Mouse (Mus musculus) kidney, embryonic 15.5 days (tissue): ENCODE data around the gene Dctpp1. TPM values are rescaled to one million over a fixed set of nuclear protein-coding genes. Genes with fewer than 3 reads are reported as not detected.

ENCODE experiments used
- ATAC-seq: fragments of 200-750 bp; cut with Nextera tagmentation; replicated peaks from 2 replicates; pipeline ENCODE4 v1.8.0; 2017; ENCODE audit warnings: moderate TSS enrichment; ENCODE audit not compliant: low FRiP score
- H3K27ac ChIP-seq: fragments of 300-500 bp; sonication (generic); 2 replicates; pipeline ENCODE4 v1.5.1; 2015; ENCODE audit warnings: mild to moderate bottlenecking, inconsistent platforms
- H3K27me3 ChIP-seq: fragments of 300-500 bp; sonication (generic); 2 replicates; pipeline ENCODE4 v1.6.1; 2015; ENCODE audit warnings: inconsistent platforms
- H3K36me3 ChIP-seq: fragments of 300-500 bp; sonication (generic); 2 replicates; pipeline ENCODE4 v1.6.1; 2015; ENCODE audit warnings: inconsistent platforms
- H3K4me1 ChIP-seq: fragments of 300-500 bp; sonication (generic); 2 replicates; pipeline ENCODE4 v1.6.1; 2015; ENCODE audit warnings: inconsistent platforms
- H3K4me2 ChIP-seq: fragments of 300-500 bp; sonication (generic); 2 replicates; pipeline ENCODE4 v1.6.1; 2015; ENCODE audit warnings: moderate library complexity, mild to moderate bottlenecking, inconsistent platforms
- H3K4me3 ChIP-seq: fragments of 300-500 bp; sonication (generic); replicated peaks from 2 replicates; pipeline ENCODE4 v1.5.1; 2015; ENCODE audit warnings: mild to moderate bottlenecking, inconsistent platforms
- H3K9ac ChIP-seq: fragments of 300-500 bp; sonication (generic); 2 replicates; pipeline ENCODE4 v1.6.1; 2015; ENCODE audit warnings: mild to moderate bottlenecking, inconsistent platforms
- H3K9me3 ChIP-seq: fragments of 300-500 bp; sonication (generic); replicated peaks from 2 replicates; pipeline ENCODE4 v1.6.1; 2016; ENCODE audit warnings: inconsistent platforms
- WGBS: fragments of 180-500 bp; shearing (Covaris S2); methylation state at CpG from one replicate; pipeline ENCODE4 v1.1.7; 2015; ENCODE audit warnings: mixed read lengths; 5-methylcytosine and 5-hydroxymethylcytosine counted together
- polyA plus RNA-seq: library from polyadenylated mRNA; unstranded; fragments of >200 nt; fragmentation: Nextera tagmentation; extraction: Ambion mirVana; gene quantifications from 2 replicates; pipeline ENCODE4 v1.2.1, GENCODE M21; 2015

Gene Dctpp1
- polyA plus RNA-seq, 1 experiment from 2014 or later, result 226 TPM

DNA sequence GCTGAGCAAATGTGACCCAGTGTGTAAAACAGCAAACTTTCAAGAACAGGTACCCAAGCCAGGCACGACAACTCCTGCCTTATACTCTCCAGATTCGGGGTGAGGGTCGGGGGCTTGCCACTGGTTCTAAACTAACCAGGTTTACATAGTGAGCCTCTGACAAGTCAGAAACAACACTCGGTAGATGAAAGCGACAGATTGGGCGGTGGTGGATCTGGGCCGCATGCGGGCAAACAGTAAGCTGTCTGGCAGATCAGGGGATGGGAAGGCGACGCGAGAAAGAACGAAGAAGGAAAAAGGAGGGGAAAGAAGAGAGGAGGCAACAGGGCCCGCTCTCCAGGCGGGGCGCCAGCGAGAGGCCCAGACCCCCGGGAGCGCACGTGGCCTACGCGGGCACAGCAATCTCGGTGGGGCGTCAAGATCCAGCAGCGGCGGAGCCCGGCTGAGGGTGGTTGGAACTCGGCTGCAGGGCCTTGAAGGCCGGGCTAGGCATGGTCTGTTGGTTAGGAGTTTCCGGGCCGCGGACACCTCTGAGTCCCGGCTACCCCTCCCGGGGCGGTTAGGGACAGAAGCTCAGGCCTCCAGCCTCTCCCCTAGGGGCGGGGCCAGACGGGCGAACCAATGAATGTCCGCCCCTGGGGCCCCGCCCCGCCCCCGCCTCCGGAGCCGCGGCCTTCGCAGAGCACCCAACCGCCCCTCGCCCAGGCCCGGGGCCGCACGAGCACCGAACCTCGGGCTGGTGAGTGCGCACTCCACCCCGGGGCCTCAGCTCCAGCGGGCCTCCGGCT lies 16.4 kb downstream of the Dctpp1 start, which contains the start of gene Zfp771:
Gene Zfp771, plus strand, starts transcription at position 405 of the 788 bp plus-strand sequence.
- under 1% methylated on average over 46 of the region's 56 CpGs for WGBS

DNA sequence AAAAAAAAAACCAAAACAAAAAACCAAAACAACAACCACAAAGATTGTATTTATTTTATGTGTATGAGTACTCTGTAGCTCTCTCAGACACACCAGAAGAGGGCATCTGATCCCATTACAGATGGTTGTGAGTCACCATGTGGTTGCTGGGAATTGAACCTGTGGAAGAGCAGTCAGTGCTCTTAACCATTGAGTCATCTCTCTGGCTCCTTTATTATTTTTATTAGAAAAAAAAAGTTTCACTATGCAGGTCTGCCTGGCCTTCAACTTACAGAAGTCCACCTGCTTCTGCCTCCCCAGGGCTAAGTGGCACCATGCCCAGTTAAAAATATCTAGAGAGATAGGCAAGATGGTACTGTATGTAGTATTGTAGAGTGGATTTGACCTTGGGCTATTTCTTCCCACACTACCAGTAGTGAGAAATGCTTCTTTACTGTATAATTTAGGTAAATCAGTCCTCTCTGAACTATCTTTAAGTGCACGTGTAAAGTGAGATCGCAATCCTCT lies 17.1 kb downstream of the Dctpp1 start:
- peaks cover 35% of the 10 kb centered on the region for H3K4me1 ChIP-seq
- WGBS, result 31% methylated on average over 2 of the region's 2 CpGs
- no peaks in the 10 kb centered on the region for H3K27me3 ChIP-seq
- H3K4me3 ChIP-seq, result peak overlapping the region; percentile 74
- H3K36me3 ChIP-seq, result peaks cover 38% of the 10 kb centered on the region
- H3K4me2 ChIP-seq, result peak overlapping the region; percentile 80
- H3K27ac ChIP-seq, result peak overlapping the region; percentile 97
- ATAC-seq, result no peak
- no peaks in the 10 kb centered on the region for H3K9me3 ChIP-seq
- H3K9ac ChIP-seq, result peak overlapping the region; percentile 98; the same call in 1 of the 2 replicates

More for the DNA sequence above, 16.4 kb downstream of the Dctpp1 start, which contains the start of gene Zfp771:
- H3K9ac ChIP-seq, result peak within 1 kb of the TSS; percentile 98
- no peaks in the 10 kb centered on the region for H3K27me3 ChIP-seq
- peak within 1 kb of the TSS; percentile 80 for H3K4me2 ChIP-seq
- peak within 1 kb of the TSS; percentile 97 for H3K27ac ChIP-seq
- peak within 1 kb of the TSS; percentile 74 for H3K4me3 ChIP-seq
- peaks cover 36% of the 10 kb centered on the region for H3K36me3 ChIP-seq
- ATAC-seq, result peak; percentile 97
- H3K4me1 ChIP-seq, result peaks cover 35% of the 10 kb centered on the region
- no peaks in the 10 kb centered on the region for H3K9me3 ChIP-seq

DNA sequence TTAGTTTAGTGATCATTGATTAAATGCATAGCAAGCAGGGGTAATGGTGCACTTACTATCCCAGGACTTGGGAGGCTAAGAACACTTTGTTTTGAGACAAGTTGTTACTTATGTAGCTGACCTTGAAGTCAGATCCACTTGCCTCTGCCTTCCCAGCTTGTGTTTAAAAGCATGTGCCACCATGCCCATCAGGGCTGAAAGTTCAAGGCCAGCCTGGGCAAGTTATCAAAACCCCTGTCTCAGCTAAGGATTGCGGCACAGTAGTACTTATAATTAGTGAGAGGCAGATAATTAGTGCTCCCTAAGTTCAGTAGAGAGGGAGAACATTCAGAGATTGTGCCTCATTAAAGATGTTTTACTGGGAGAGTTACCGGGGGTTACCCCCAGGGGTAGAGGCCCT lies 25.7 kb downstream of the Dctpp1 start:
- ATAC-seq, result no peak
- Histone ChIP-seq H3K4me2 (no peak overlapping the region), H3K27ac (no peak overlapping the region), H3K9me3 (no peaks in the 10 kb centered on the region), H3K4me3 (peak overlapping the region; percentile 99; the same call in 1 of the 2 replicates), H3K36me3 (peaks cover 64% of the 10 kb centered on the region), H3K27me3 (no peaks in the 10 kb centered on the region), H3K4me1 (peaks cover 35% of the 10 kb centered on the region), H3K9ac (0 out of 2 replicates have a peak overlapping the region, but pooled peaks have one; percentile 98)
- WGBS, result 93% methylated on average over 2 of the region's 2 CpGs

DNA sequence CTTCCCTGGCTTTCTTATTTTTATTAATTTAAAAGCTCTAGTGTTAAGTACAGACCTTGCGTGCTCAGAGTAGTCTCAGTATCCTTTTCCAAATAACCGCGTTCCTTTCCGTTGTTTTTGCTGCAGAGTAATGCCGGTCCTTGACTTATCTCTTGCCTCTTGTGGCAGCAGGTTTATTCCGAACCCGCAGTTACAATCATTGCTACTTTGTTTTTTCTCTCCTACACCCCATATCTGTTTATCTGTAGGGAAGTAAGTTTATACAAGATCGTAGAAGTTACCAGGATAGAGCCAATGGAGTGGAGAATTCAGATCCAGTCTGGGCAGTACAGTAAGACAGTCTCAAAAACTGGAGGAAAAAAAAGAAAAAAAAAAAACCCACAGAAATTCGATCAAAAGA lies 26.7 kb downstream of the Dctpp1 start:
- Histone ChIP-seq H3K4me3 (peak overlapping the region; percentile 99), H3K27me3 (no peaks in the 10 kb centered on the region), H3K27ac (peak overlapping the region; percentile 99), H3K36me3 (peaks cover 59% of the 10 kb centered on the region), H3K4me2 (peak overlapping the region; percentile 71), H3K9me3 (no peaks in the 10 kb centered on the region), H3K9ac (peak overlapping the region; percentile 98), H3K4me1 (peaks cover 36% of the 10 kb centered on the region)
- no peak for ATAC-seq
- WGBS, result 3% methylated on average over 9 of the region's 9 CpGs

DNA sequence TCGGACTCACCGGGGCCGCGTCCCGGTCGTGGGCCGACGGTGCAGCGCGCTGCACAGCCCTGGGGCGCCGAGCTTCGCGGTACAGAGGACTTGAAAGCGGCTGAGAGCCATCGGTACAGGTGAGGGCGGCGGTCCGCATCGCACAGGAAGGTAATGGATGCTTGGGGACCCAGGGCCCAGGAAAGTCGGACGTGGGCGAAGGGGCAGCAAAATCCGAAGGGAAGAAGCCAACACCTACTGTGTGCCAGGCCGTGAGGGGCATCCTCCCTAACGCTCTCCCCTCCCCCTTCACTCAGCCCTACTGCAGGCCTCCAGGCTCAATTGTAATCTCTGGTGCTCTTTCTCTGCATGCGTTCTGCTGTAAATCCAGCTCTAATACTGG lies 27.1 kb downstream of the Dctpp1 start:
- Histone ChIP-seq H3K9me3 (no peaks in the 10 kb centered on the region), H3K4me1 (peaks cover 36% of the 10 kb centered on the region), H3K27ac (peak overlapping the region; percentile 99), H3K36me3 (peaks cover 55% of the 10 kb centered on the region), H3K9ac (peak overlapping the region; percentile 98), H3K4me2 (peak overlapping the region; percentile 71), H3K27me3 (no peaks in the 10 kb centered on the region), H3K4me3 (peak overlapping the region; percentile 99)
- ATAC-seq, result peak; percentile 66
- WGBS, result under 1% methylated on average over 26 of the region's 27 CpGs

DNA sequence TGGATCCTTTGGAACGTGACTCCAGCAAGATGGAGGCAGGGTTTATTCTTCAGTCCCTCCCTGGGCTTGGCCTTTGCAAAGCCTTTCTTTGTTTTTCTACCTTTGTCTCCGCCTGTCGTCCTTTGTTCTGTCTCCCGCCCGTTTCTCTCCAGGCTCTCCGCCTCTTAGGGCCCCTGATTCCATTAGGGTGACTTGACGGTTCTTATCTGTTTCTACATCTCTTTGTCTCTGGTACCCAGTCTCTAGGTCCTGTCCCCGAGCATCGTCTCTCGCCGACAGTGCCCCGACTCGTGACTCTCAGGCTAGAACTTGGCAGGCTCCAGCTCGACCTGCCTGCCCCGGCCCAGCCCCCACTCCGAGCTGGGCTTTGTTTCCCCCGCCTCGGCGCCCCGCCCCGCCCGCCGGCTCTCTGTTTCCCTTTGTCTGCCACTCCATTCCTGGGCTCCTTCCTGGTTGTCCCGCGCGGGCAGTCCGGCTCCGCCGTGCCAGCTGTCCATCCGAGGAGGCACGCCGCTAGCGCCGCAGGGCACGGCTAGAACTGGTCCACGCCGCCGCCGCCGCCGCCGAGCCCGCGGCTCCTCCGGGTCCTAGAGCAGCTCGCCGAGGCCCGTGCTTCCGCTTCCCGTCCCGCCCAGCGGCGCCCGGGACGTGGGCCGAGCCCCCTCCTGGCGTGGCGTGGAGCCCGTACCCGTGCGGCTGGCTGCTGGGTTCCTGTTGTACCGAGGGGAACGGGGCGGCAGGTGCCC lies 27.7 kb downstream of the Dctpp1 start, which contains the start of the genes Zfp553 and Sept1:
Gene Zfp553, plus strand, starts transcription at position 440 of the 746 bp plus-strand sequence.
Gene Sept1, minus strand, starts transcription at position 509 of the 746 bp plus-strand sequence.
- peak within 1 kb of the TSS; percentile 99 for H3K4me3 ChIP-seq
- H3K36me3 ChIP-seq, result peaks cover 49% of the 10 kb centered on the region
- H3K9me3 ChIP-seq, result no peaks in the 10 kb centered on the region
- peak within 1 kb of the TSS; percentile 71 for H3K4me2 ChIP-seq
- peak within 1 kb of the TSS; percentile 98 for H3K9ac ChIP-seq
- WGBS, result under 1% methylated on average over 64 of the region's 64 CpGs
- peaks cover 36% of the 10 kb centered on the region for H3K4me1 ChIP-seq
- ATAC-seq, result peak; percentile 92
- H3K27me3 ChIP-seq, result no peaks in the 10 kb centered on the region
- H3K27ac ChIP-seq, result peak within 1 kb of the TSS; percentile 99

DNA sequence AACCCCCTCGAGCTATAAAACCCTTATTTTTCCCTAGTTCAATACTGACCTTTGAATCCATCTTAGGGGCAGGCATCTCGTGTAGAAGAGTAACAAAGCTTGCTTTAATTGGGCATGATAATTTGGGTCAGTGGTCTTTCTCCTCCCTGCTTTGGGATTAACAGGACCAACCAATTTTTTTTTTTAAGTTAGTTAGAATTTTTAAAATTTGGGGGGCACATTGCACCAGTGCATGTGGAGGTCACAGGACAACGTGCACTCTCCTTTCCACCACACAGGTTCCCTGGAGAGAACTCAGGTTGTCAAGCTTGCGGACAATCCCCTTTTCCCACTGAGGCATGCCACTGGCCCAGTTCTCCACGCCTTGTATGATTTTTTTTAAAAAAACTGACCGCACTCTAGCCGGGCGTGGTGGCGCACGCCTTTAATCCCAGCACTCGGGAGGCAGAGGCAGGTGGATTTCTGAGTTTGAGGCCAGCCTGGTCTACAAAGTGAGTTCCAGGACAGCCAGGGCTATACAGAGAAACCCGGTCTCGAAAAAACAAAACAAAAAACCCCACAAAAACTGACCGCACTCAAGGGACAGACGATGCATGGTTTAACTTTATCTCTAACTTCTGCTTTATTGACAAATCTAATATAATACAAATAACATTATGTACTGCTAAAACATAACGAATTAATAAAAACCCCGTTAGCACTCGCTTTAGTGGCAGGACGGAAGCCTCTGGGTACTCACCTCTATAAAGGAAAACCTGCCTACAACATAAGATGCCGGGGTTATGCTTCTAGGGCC lies 28.5 kb downstream of the Dctpp1 start:
- H3K4me2 ChIP-seq, result peak overlapping the region; percentile 71
- H3K27me3 ChIP-seq, result no peaks in the 10 kb centered on the region
- ATAC-seq, result no peak
- WGBS, result 4% methylated on average over 20 of the region's 20 CpGs
- H3K4me3 ChIP-seq, result peak overlapping the region; percentile 99
- H3K4me1 ChIP-seq, result peaks cover 36% of the 10 kb centered on the region
- peaks cover 41% of the 10 kb centered on the region for H3K36me3 ChIP-seq
- H3K27ac ChIP-seq, result peak overlapping the region; percentile 99
- no peaks in the 10 kb centered on the region for H3K9me3 ChIP-seq
- H3K9ac ChIP-seq, result peak overlapping the region; percentile 98

DNA sequence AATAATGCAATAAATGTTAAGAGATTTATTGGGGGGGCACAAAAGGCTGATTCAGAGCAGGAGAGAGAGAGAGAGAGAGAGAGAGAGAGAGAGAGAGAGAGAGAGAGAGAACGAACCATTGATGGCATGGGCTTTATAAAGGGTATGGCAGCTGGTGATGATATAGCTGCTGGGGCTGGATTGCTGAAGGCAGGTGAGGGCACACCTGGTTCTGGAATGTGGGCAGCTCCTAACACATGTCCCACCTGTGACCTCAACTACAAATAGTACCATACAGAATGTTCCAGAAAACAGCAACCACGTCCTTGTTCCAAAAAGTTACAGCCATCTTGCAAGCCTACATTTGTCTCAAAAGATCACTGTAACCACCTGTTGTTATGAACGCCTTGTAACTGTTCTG lies 29.1 kb downstream of the Dctpp1 start:
- Histone ChIP-seq H3K27ac (peak overlapping the region; percentile 99), H3K9me3 (no peaks in the 10 kb centered on the region), H3K4me3 (peak overlapping the region; percentile 99), H3K9ac (peak overlapping the region; percentile 98), H3K36me3 (peaks cover 35% of the 10 kb centered on the region), H3K4me2 (peak overlapping the region; percentile 71), H3K4me1 (peaks cover 36% of the 10 kb centered on the region), H3K27me3 (no peaks in the 10 kb centered on the region)
- no peak for ATAC-seq
- 52% methylated on average over 2 of the region's 3 CpGs for WGBS

DNA sequence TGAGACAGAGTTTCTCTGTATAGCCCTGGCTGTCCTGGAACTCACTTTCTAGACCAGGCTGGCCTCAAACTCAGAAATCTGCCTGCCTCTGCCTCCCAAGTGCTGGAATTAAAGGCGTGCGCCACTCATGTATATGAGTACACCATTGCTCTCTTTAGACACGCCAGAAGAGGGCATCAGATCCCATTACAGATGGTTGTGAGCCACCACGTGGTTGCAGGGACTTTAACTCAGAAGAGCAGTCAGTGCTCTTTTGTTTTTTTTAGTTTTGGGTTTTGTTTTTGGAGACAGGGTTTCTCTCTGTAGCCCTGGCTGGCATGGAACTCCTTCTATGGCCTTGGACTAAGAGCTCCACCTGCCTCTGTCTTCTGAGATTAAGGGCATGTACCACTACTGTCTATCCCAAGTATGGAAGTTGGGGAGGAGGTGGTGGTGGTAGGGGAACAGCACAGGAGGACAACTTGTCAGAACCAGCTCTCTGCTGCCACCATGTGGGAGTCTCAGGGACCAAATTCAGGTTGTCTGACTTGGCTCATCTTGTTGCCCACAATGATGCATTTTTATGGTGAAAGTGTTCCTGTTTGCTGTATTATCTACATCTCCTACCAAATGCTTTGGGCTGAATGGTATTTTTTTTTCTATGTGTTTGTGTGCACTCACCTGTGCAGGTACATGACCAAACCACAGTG lies 31.8 kb downstream of the Dctpp1 start:
- 63% methylated on average over 4 of the region's 4 CpGs for WGBS
- H3K4me2 ChIP-seq, result no peak overlapping the region
- H3K9ac ChIP-seq, result no peak overlapping the region
- H3K9me3 ChIP-seq, result no peaks in the 10 kb centered on the region
- no peak overlapping the region for H3K4me3 ChIP-seq
- no peak for ATAC-seq
- H3K4me1 ChIP-seq, result peaks cover 24% of the 10 kb centered on the region
- no peaks in the 10 kb centered on the region for H3K27me3 ChIP-seq
- peaks cover 16% of the 10 kb centered on the region for H3K36me3 ChIP-seq
- H3K27ac ChIP-seq, result no peak overlapping the region

DNA sequence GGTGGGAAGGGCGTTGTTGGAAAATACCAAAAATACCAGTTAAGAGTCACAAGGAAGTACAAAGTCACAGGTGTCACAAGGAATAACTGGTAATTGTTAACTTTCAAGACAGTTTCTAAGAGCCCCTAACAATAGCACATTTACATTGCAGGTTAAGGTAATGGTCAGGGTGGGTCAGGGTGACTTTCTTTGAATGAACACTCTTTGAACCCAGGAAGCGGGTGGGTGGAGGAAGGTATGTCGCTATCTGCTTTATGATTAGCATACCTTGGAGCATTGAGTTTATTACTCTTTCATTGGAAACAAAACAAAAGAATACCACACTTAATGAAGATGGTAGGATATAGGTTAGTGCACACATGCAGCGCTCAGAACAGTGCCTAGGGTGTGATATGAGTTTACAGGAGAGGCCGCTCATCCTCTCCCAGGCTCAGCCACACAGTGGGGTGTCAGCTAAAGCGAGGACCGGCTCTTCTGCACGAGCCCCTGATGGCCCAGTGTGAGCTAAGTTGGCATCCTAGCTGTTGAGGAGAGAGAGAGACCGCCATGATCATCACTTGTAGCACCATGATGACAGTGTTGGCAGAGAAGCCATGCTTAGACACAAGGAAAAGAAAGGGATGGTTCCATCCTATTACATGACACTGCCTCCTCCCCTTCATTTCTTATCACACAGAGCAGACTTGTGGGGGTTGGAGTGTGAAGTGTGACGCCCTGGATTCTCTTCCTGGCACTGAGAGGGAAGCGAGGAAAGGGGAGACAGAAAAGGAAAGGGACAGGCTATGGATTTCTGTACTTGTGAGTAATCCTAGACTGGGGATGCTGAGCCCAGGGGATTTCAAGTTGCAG lies 35.1 kb downstream of the Dctpp1 start:
- no peak overlapping the region for H3K9ac ChIP-seq
- WGBS, result 92% methylated on average over 11 of the region's 11 CpGs
- H3K36me3 ChIP-seq, result peaks cover 8% of the 10 kb centered on the region
- no peak; the same call in 1 of the 2 replicates for ATAC-seq
- H3K27me3 ChIP-seq, result no peaks in the 10 kb centered on the region
- H3K4me1 ChIP-seq, result peaks cover 7% of the 10 kb centered on the region
- H3K4me2 ChIP-seq, result no peak overlapping the region
- no peak overlapping the region for H3K27ac ChIP-seq
- no peaks in the 10 kb centered on the region for H3K9me3 ChIP-seq
- H3K4me3 ChIP-seq, result no peak overlapping the region
